Mouse (Mus musculus) layer of hippocampus, adult 6 months (tissue): Measurements from ENCODE around the gene 1810030O07Rik. TPM values are rescaled to one million over a fixed set of nuclear protein-coding genes. Genes with fewer than 3 reads are reported as not detected.

Source experiments
- long read RNA-seq, 2 experiments: library from polyadenylated mRNA; unstranded; transcript quantifications; one replicate each; pipeline ENCODE4 v2.0.0; 2019 to 2020
- polyA plus RNA-seq: library from polyadenylated mRNA; unstranded; fragments of <200 nt; fragmentation: Nextera tagmentation; gene quantifications from 2 replicates; pipeline ENCODE4 v1.2.3, GENCODE M21; 2021

1810030O07Rik gene
- 20.4 TPM in 2 replicates for polyA plus RNA-seq
- long read RNA-seq, experiment 1, transcript 1810030O07Rik-201 (7 exons, 2,699 nt), result major isoform, 32 of 36 reads
- long read RNA-seq, experiment 1, partial matches to known transcripts, result 2 of 36 reads
- long read RNA-seq, experiment 1, other reads (novel, unspliced or antisense), result 2 of 36 reads
- long read RNA-seq, experiment 2, transcript 1810030O07Rik-201 (7 exons, 2,699 nt), result major isoform, 120 of 137 reads
- long read RNA-seq, experiment 2, partial matches to known transcripts, result 5 of 137 reads
- long read RNA-seq, experiment 2, other reads (novel, unspliced or antisense), result 12 of 137 reads

GRCm38 (mm10) chrX:12673054-12673775 is at the start of gene 1810030O07Rik:
Gene 1810030O07Rik, minus strand, starts transcription at chrX:12673668.

Other genes with a start within 250 kb of the 1810030O07Rik start
- 261 and 285 TPM in 2 replicates for gene Atp6ap2, start 85.9 kb downstream of the 1810030O07Rik start, polyA plus RNA-seq
- gene Med14, start 88.4 kb upstream of the 1810030O07Rik start, polyA plus RNA-seq, result 16.5 and 23.4 TPM in 2 replicates